Mouse (Mus musculus) neural tube, embryonic 13.5 days (tissue): ENCODE measurements around the gene Ccdc121. TPM values are rescaled to one million over a fixed set of nuclear protein-coding genes. Genes with fewer than 3 reads are reported as not detected.

Source experiments
- ATAC-seq: fragments of 200-750 bp; cut with Nextera tagmentation; 2 replicates; pipeline ENCODE4 v1.8.0; 2017; ENCODE audit warnings: low read depth, mild to moderate bottlenecking, moderate TSS enrichment, moderate library complexity
- H3K27ac ChIP-seq: fragments of 300-500 bp; sonication (generic); replicated peaks from 2 replicates; pipeline ENCODE4 v1.5.1; 2015; ENCODE audit warnings: moderate library complexity, mild to moderate bottlenecking, inconsistent platforms
- H3K27me3 ChIP-seq: fragments of 300-500 bp; sonication (generic); 2 replicates; pipeline ENCODE4 v1.6.1; 2015; ENCODE audit warnings: mild to moderate bottlenecking, inconsistent platforms
- H3K36me3 ChIP-seq: fragments of 300-500 bp; sonication (generic); 2 replicates; pipeline ENCODE4 v1.6.1; 2015; ENCODE audit warnings: mild to moderate bottlenecking, inconsistent platforms
- H3K4me1 ChIP-seq: fragments of 300-500 bp; sonication (generic); replicated peaks from 2 replicates; pipeline ENCODE4 v1.6.1; 2015; ENCODE audit warnings: inconsistent platforms
- H3K4me2 ChIP-seq: fragments of 300-500 bp; sonication (generic); 2 replicates; pipeline ENCODE4 v1.6.1; 2015; ENCODE audit warnings: inconsistent platforms, mild to moderate bottlenecking, moderate library complexity
- H3K4me3 ChIP-seq: fragments of 300-500 bp; sonication (generic); 2 replicates; pipeline ENCODE4 v1.5.1; 2015; ENCODE audit warnings: mild to moderate bottlenecking, inconsistent platforms
- H3K9ac ChIP-seq: fragments of 300-500 bp; sonication (generic); 2 replicates; pipeline ENCODE4 v1.6.1; 2015; ENCODE audit warnings: moderate library complexity, mild to moderate bottlenecking, inconsistent platforms
- H3K9me3 ChIP-seq: fragments of 300-500 bp; sonication (generic); 2 replicates; pipeline ENCODE4 v1.6.1; 2016; ENCODE audit warnings: inconsistent platforms
- WGBS: fragments of 180-500 bp; shearing (Covaris S2); methylation state at CpG from one replicate; pipeline ENCODE4 v1.1.7; 2015; 5-methylcytosine and 5-hydroxymethylcytosine counted together
- polyA plus RNA-seq: library from polyadenylated mRNA; unstranded; fragments of >200 nt; fragmentation: Nextera tagmentation; extraction: Ambion mirVana; gene quantifications from 2 replicates; pipeline ENCODE4 v1.2.1, GENCODE M21; 2015

The Ccdc121 gene
- polyA plus RNA-seq = not detected in 2 replicates

DNA sequence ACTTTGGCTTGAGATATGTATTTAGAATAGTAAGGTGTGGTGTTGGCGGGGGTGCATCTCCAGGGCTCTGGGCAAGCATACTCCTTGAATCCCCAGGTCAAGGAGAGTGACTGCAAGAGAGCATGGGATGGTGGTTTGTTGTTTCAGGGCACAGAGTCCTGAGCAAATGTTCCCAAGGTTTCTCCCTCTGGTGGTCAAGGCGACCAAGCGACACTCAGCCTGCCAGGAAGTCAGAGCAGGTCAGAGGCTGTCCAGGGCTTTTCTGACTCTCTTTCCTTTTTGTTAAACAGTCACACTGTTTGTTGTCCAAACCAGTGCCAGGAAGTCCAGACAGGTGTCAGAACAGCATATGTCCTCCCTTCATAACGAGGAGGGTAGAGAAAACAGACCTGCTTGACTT, at the start of gene Ccdc121:
TSS of gene Ccdc121 (minus strand) at position 145 of the 400 bp plus-strand sequence.
- 69% methylated on average over 4 of the region's 4 CpGs for WGBS
- no peaks in the 10 kb centered on the region for H3K27me3 ChIP-seq
- no peaks in the 10 kb centered on the region for H3K36me3 ChIP-seq
- H3K9ac ChIP-seq = no peak within 1 kb of the TSS
- H3K4me1 ChIP-seq = no peaks in the 10 kb centered on the region
- ATAC-seq = no peak
- no peak within 1 kb of the TSS for H3K4me2 ChIP-seq
- H3K27ac ChIP-seq = no peak within 1 kb of the TSS
- H3K4me3 ChIP-seq = no peak within 1 kb of the TSS
- H3K9me3 ChIP-seq = no peaks in the 10 kb centered on the region

DNA sequence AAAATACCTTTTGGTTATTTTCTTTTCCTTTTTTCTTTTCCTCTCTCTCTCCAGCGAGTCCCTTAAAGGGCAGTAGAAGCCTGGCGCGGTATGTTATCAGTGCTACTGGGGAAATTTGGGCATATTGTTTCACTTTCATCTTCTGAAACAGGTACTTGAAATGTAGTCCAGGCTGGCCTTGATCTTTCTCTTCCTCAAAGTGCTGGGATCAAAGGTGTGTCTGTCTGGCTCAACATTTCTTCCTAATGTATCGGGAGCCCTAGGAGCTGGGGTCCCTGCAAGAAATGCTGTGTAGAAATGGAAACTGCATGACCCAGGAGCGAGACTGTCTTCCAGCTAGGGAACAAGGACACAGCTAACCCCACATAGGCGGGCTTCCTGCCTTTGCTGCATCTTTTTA, 49.1 kb upstream of the Ccdc121 start:
- Histone ChIP-seq H3K9me3 (no peaks in the 10 kb centered on the region), H3K4me3 (no peak overlapping the region), H3K9ac (no peak overlapping the region), H3K4me2 (no peak overlapping the region), H3K36me3 (no peaks in the 10 kb centered on the region), H3K4me1 (peaks cover 30% of the 10 kb centered on the region), H3K27ac (0 out of 2 replicates have a peak overlapping the region, but pooled peaks have one; percentile 52), H3K27me3 (peaks cover 3% of the 10 kb centered on the region; the same call in 1 of the 2 replicates)
- 76% methylated on average over 6 of the region's 6 CpGs for WGBS
- ATAC-seq = peak; percentile 55; the same call in 1 of the 2 replicates

DNA sequence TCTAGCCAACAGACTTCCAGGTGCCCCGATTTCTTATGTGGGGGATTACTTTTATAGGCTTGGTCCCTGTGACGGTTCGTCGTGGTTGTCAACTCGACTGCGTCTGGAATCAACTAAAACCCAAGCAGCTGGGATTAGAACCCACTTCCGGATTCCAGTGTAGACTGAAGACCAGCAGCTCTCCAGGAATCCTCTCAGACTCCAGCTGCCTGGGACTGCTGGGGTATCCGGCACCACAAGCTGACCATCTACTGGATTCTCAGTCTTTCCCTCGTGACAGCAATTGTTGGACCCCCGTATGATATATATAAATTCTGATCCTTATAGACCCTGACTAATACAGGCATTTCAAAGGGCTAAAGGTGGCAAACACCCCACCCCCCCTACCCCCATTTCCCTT, 48.4 kb upstream of the Ccdc121 start:
- Histone ChIP-seq H3K9me3 (no peaks in the 10 kb centered on the region), H3K4me3 (no peak overlapping the region), H3K4me1 (peaks cover 30% of the 10 kb centered on the region), H3K9ac (no peak overlapping the region), H3K36me3 (no peaks in the 10 kb centered on the region), H3K4me2 (no peak overlapping the region), H3K27me3 (peaks cover 3% of the 10 kb centered on the region; the same call in 1 of the 2 replicates), H3K27ac (no peak overlapping the region)
- 72% methylated on average over 10 of the region's 10 CpGs for WGBS
- ATAC-seq = no peak

DNA sequence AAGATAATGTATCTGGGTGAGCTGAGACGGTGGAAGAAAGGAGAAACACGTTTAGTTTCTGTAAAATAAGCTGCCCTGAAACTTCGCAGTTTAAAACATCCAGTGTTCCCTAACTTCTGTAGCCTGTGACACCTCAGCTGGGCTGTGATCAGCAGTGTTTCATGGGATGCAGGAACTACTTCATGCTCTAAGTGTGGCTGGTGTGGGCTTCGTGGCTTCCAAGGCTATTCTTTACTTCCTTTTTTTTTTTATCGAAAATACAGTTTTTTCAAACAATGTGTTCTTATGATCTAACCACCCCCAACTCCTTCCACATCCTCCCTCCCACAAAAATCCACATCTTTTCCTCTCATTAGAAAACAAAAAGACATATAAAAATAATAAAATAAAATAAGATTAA, 44.2 kb upstream of the Ccdc121 start:
- no peak for ATAC-seq
- 87% methylated on average over 5 of the region's 5 CpGs for WGBS

DNA sequence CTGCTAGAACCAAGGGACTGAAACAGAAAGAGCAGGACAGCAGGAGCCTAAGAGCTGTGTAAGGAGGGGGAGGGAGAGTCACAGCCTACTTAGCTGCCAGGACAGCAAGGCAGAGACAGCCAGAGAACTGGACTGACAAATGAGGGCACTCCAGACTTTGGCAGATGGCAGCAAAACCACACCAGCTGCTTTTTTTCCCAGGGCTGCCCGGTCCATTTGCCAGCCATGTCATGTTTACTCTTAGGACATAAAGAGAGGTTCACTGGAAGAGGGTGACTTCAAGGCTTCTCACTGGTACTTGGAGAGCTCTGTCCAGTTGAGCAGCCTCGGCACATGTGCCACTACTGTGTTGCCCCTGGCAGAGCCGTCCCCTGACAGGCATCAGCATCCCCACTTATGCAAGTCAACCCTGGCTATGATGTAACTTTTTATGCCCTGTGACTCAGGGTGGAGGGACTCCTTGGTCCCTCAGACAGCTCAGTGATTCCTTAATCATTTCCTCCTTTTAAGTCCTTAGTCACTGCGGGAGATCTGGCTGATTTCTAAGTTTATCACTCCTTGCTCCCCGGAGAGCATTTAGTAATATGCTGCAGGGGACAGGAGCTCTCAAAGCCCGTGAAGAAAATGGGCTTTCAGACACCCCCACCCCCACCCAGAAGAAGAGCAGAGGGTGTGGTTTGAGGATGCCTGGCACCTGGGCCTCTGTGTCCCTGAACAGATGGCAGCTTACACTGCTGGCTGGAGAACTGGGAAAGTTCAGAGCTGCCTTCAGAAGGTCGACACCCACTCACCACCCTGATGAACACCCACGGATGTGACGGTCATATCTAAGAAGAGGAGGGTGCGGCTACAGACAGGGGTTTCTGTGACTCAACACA, 41.5 kb upstream of the Ccdc121 start:
- peak overlapping the region; percentile 20; the same call in 1 of the 2 replicates for H3K27ac ChIP-seq
- peaks cover 6% of the 10 kb centered on the region; the same call in 1 of the 2 replicates for H3K27me3 ChIP-seq
- peaks cover 16% of the 10 kb centered on the region for H3K4me1 ChIP-seq
- peak; percentile 65 for ATAC-seq
- no peak overlapping the region for H3K9ac ChIP-seq
- H3K4me2 ChIP-seq = no peak overlapping the region
- H3K9me3 ChIP-seq = no peaks in the 10 kb centered on the region
- H3K4me3 ChIP-seq = no peak overlapping the region
- H3K36me3 ChIP-seq = no peaks in the 10 kb centered on the region
- WGBS = 28% methylated on average over 10 of the region's 10 CpGs

More for the DNA sequence above, 44.2 kb upstream of the Ccdc121 start:
- Histone ChIP-seq H3K27ac (no peak overlapping the region), H3K4me2 (no peak overlapping the region), H3K36me3 (no peaks in the 10 kb centered on the region), H3K4me1 (peaks cover 20% of the 10 kb centered on the region), H3K27me3 (peaks cover 6% of the 10 kb centered on the region; the same call in 1 of the 2 replicates), H3K9ac (no peak overlapping the region), H3K9me3 (no peaks in the 10 kb centered on the region), H3K4me3 (no peak overlapping the region)

DNA sequence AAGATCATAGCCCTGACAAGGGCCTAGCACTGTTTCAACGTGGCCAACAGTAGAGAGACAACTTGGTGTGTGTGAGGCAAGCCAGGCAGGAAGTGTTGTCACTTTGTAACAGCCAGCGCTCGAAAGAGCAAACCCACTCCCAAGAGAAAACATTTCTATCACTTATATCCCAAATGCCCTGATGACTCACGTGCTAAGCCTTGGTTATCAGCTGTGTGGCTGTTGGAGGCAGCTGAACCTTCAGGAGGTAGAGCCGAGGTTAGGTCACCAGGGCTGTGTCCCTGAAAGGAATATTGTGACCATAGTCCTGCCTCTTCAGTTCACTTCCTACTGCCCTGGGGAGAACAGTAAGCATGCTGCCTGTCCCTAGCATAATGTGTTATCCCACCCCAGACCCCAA, 39.6 kb upstream of the Ccdc121 start:
- Histone ChIP-seq H3K4me3 (no peak overlapping the region), H3K27me3 (peaks cover 6% of the 10 kb centered on the region; the same call in 1 of the 2 replicates), H3K4me1 (peaks cover 16% of the 10 kb centered on the region), H3K27ac (no peak overlapping the region), H3K9me3 (no peaks in the 10 kb centered on the region), H3K9ac (no peak overlapping the region), H3K4me2 (no peak overlapping the region), H3K36me3 (no peaks in the 10 kb centered on the region)
- WGBS = 72% methylated on average over 5 of the region's 5 CpGs
- ATAC-seq = no peak

DNA sequence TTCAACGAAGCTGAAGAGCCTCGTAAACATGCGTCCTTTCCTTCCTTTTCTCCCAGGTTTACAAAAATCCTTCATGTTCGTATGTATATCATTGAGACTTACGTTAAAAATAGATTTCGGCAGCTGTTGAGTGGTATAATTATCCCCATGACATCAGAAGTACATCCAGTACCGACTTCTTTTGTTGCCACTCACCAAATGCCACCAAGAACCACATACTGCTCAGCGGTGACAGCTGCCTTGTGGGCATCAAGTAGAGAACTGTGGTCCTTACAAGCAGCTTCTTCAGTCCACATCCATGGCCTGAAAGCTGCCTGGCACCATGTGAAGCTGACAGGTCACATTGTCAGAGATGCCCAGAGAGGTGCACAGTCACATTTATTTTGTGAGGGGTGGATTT, 38.7 kb upstream of the Ccdc121 start:
- no peak for ATAC-seq
- no peak overlapping the region for H3K4me3 ChIP-seq
- H3K9me3 ChIP-seq = no peaks in the 10 kb centered on the region
- no peak overlapping the region for H3K27ac ChIP-seq
- WGBS = 91% methylated on average over 8 of the region's 8 CpGs
- peaks cover 16% of the 10 kb centered on the region for H3K4me1 ChIP-seq
- H3K9ac ChIP-seq = no peak overlapping the region
- H3K4me2 ChIP-seq = no peak overlapping the region
- peaks cover 6% of the 10 kb centered on the region; the same call in 1 of the 2 replicates for H3K27me3 ChIP-seq
- H3K36me3 ChIP-seq = no peaks in the 10 kb centered on the region

DNA sequence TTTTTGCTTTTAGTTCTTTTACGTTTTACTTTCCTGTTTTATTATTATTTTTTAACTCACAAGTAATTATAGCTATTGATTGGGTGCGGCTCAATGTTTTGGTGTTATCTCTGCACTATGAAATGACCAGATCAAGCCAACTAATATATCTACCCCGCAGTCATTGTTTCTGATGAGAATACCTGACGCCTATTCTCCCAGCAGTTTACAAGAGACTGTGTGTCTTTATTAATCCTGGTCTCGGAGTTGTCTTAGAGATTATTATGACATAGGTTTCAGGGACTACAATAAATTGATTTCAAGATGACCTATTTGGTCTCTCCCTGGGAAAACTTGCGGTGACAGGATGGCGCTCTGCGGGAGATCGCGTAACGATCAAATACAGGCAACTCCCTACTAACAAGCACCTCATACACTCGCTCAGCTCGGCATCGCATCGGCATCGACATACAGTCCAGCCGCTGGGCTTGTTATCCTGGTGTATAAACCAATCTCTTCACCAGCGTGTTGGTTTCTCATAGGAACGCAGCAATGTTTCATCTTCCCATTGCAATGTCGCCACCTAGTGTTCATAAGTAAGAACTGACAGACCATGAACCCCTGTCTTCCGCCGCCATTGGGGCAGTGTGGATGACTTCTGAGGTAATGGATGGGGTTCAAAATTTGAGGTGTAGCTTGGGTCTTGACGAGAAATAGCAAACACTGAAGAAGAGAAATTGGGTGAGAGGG, 34.0 kb upstream of the Ccdc121 start:
- Histone ChIP-seq H3K36me3 (no peaks in the 10 kb centered on the region), H3K9ac (no peak overlapping the region), H3K9me3 (no peaks in the 10 kb centered on the region), H3K27me3 (peaks cover 7% of the 10 kb centered on the region), H3K4me3 (no peak overlapping the region), H3K4me1 (peaks cover 6% of the 10 kb centered on the region), H3K27ac (no peak overlapping the region), H3K4me2 (peak overlapping the region; percentile 45)
- ATAC-seq = peak; percentile 86
- 29% methylated on average over 23 of the region's 23 CpGs for WGBS

DNA sequence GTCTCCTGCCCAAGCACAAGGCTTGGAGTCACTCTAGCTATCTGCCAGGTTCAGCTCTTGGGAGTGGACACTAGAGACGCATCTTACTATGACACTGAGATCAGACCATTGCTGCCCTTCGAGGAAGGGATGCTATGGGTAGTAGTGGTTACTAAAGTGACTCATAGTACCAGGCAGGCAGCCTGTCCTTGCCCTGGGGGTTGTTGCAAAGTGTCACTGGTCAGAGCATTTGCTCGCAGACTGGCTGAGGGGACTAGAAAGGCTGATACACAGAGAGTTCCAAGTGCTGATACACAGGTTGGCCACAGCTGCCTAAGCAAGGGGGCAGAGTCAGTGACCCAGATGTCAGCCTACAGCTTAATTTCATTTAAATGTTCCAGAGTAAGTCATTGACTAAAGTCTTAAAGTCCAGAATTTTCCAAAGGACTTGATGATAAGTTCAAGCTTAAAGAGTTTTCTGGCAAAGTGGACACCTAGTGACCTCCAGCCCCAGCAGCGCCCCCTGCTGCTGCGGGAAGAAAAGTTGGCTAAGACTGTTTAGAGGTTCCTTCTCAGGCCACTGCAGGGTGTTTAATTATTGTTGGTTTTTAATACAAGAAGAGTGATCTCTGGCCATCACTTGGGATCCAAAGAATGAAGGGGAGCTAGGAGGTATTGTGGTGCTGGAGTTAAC, 32.6 kb upstream of the Ccdc121 start:
- ATAC-seq = no peak
- H3K4me2 ChIP-seq = no peak overlapping the region
- WGBS = 82% methylated on average over 5 of the region's 5 CpGs
- no peak overlapping the region for H3K4me3 ChIP-seq
- no peak overlapping the region for H3K27ac ChIP-seq
- H3K4me1 ChIP-seq = peaks cover 7% of the 10 kb centered on the region
- peaks cover 7% of the 10 kb centered on the region for H3K27me3 ChIP-seq
- H3K9ac ChIP-seq = no peak overlapping the region
- H3K36me3 ChIP-seq = no peaks in the 10 kb centered on the region
- no peaks in the 10 kb centered on the region for H3K9me3 ChIP-seq

DNA sequence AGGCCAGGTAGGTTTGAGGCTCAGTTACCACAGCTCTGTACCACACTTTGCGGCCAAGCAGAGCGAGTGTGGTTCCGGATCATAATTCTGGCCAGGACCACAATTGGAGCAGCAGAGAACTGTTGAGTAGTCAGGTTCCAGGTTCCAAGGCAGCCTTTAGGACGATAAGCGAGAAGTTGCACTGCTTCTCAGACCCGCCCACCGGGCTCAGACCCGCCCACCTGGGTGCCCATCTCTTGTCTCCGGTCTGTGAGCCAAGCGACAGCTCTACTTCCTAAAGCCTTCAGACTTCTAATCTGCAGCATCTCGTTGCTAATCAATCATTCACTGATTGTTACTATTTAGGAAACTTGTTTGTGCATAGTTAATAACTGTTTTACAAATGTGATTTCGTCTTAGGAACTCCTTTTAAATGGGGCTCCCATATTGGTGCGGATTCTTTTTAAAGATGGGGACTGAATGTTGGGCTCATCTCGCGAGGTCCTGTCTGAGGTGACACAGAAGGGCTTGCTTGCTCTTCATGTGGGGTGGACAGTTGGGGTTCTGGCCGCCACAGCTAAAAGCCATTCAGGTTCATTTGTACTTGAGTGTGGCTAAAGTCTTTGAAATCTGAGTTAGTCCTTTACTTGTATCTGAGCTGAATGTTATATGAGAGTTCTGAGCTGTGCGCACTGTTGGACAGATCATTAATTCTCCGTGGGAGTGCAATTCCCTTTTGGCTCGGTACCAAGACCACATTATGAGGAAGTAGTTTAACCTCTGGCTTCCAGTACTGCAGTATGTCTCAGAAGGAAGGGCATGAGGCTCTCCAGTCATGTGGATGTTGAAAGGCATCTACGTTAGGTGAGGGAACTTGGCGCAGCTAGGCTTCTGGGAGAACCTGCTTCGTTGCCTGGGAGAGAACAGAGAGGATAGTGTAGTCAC, 28.9 kb upstream of the Ccdc121 start:
- H3K4me1 ChIP-seq = peaks cover 14% of the 10 kb centered on the region
- no peaks in the 10 kb centered on the region for H3K9me3 ChIP-seq
- WGBS = 70% methylated on average over 22 of the region's 22 CpGs
- H3K4me3 ChIP-seq = no peak overlapping the region
- no peak for ATAC-seq
- H3K4me2 ChIP-seq = no peak overlapping the region
- peaks cover 7% of the 10 kb centered on the region for H3K27me3 ChIP-seq
- no peak overlapping the region for H3K27ac ChIP-seq
- no peak overlapping the region for H3K9ac ChIP-seq
- no peaks in the 10 kb centered on the region for H3K36me3 ChIP-seq
